Mouse (Mus musculus): ENCODE measurements around the gene Elof1. TPM values are rescaled to one million over a fixed set of nuclear protein-coding genes. Genes with fewer than 3 reads are reported as not detected.

Gene Elof1
- 102 and 104 TPM in 2 replicates for polyA plus RNA-seq (2016; fragmentation: Nextera tagmentation; extraction: Ambion mirVana)

DNA sequence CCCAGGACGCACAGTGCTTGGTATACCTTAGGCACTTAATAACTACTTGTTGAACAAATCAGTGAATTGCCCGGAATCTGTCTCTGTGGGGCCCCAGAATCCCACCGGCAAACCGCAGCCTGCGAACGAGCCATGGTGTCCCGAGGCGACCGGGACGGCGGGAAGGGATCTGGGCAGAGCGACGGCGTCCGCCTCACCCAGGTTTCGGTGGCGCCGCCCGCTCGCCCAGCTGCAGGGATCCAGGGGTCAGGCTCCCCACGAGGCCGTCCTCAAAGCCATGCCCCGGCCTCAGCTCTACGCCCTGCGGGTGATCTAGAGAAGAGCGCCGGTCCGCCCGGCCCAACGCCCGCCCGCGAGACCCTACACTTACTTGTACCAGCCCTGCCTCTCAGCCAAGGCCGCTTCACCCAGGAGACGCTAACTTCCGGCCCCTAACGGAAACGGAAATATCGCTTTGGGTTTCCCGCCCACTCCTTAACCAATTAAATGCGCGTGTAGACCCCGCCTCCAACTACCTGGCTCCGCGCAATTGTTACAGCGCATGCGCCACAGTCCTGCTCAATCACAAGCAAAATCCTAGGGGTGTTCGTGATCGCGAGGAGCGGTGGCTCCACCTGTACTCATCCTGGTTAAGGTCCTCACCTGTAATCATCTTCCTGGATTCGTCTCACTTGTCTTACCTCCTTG lies at the start of gene Elof1:
Elof1 (minus strand) TSS at position 433 of the 687 bp plus-strand sequence.
- Histone ChIP-seq H3K9me3 (replicated peaks) (no peaks in the 10 kb centered on the region), H3K4me2 (peak within 1 kb of the TSS; percentile 86), H3K27me3 (replicated peaks) (no peaks in the 10 kb centered on the region), H3K27ac (ENCODE audit: poor library complexity, severe bottlenecking) (peak within 1 kb of the TSS; percentile 49; the same call in 1 of the 2 replicates), H3K4me1 (replicated peaks) (peaks cover 16% of the 10 kb centered on the region), H3K4me3 (peak within 1 kb of the TSS; percentile 97), H3K36me3 (peaks cover 24% of the 10 kb centered on the region), H3K9ac (peak within 1 kb of the TSS; percentile 95)
- WGBS: under 1% methylated on average over 52 of the region's 52 CpGs
- peak; percentile 93 for ATAC-seq (ENCODE audit: insufficient number of reproducible peaks, low FRiP score)

- WGBS: 86% methylated on average over 10 of the region's 10 CpGs
- Histone ChIP-seq H3K27ac (ENCODE audit: poor library complexity, severe bottlenecking) (no peak overlapping the region), H3K4me3 (no peak overlapping the region), H3K9ac (no peak overlapping the region), H3K36me3 (no peaks in the 10 kb centered on the region), H3K4me1 (replicated peaks) (no peaks in the 10 kb centered on the region), H3K4me2 (no peak overlapping the region), H3K27me3 (replicated peaks) (peaks cover 11% of the 10 kb centered on the region), H3K9me3 (replicated peaks) (peaks cover 6% of the 10 kb centered on the region; the same call in 1 of the 2 replicates)
- ATAC-seq (ENCODE audit: insufficient number of reproducible peaks, low FRiP score): no peak
Measured at GRCm38 (mm10) chr9:22166686-22167085, 49.7 kb upstream of the Elof1 start.

DNA sequence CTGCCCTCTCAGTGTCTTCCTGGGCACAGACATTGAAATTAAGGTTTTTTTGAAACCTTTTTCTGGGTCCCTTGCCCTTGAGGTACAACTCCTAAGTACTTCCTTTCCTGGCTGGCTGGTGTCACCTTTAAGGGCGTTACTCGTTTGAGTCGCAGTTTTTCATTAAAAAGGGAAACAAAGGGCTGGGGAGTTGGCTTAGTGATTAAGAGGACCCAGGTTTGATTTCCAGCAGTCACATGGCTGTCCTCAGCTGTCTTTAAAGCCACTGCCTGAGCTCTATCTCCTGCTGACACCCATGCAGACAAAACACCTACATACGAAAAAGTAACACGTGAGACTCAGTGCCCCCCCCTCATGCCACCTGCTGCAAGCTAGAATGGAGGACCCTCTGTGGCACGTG lies 49.0 kb upstream of the Elof1 start:
- ATAC-seq (ENCODE audit: insufficient number of reproducible peaks, low FRiP score): no peak
- no peak overlapping the region for H3K27ac ChIP-seq (ENCODE audit: poor library complexity, severe bottlenecking)
- no peaks in the 10 kb centered on the region for H3K36me3 ChIP-seq
- no peak overlapping the region for H3K4me3 ChIP-seq
- H3K9ac ChIP-seq: no peak overlapping the region
- H3K4me2 ChIP-seq: no peak overlapping the region
- WGBS: 45% methylated on average over 6 of the region's 6 CpGs
- H3K9me3 ChIP-seq (replicated peaks): peaks cover 6% of the 10 kb centered on the region; the same call in 1 of the 2 replicates
- peaks cover 11% of the 10 kb centered on the region for H3K27me3 ChIP-seq (replicated peaks)
- H3K4me1 ChIP-seq (replicated peaks): no peaks in the 10 kb centered on the region

DNA sequence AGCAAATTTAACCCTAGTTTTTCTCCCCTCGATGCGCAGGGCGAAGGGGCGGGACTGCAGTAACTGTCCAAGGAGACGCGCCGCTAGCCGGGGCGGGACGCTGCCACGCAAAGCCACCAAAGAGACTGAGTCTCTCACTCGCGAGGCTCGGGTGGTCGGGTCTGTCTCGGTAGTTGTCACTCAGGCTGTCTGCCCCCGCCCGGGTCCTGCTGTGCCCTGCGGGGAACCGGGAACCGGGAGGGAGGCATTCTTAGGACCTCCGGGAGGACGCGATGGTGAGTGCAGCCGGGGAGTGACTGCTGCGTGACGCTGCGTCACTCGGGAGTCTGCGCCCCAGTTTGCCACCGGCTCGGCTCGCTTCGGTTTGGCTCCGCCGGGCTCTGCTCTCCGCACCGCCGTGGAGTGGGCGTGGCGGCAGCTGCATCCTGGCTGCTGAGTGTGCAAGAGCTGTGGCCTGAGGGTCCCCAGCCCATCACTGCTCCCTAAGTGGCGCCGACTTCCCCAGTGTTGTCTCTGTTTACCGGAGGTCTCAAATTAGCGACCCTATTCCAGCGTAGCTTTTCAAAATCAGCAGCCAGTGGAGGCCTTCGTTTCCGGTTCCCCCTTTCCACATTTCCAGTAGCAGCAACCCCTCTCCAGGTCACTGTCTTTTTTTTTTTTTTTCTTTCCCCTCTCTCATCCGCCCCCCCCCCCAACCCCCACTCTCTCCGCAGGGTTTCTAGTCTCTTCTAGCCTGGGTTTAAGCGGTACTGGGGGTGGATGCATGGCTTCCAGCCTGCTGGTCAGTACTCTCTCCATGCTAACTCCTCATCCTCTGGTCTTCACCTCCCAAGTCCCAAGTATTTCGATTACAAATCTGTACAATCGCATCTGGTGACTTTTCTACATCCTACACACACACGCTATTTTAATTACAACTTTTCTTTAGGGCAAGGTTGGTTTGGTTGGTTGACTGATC lies 48.0 kb upstream of the Elof1 start:
- WGBS: 2% methylated on average over 54 of the region's 54 CpGs
- Histone ChIP-seq H3K4me1 (replicated peaks) (no peaks in the 10 kb centered on the region), H3K27ac (ENCODE audit: poor library complexity, severe bottlenecking) (no peak overlapping the region), H3K27me3 (replicated peaks) (peaks cover 11% of the 10 kb centered on the region), H3K4me3 (peak overlapping the region; percentile 58), H3K36me3 (no peaks in the 10 kb centered on the region), H3K9ac (peak overlapping the region; percentile 71), H3K4me2 (peak overlapping the region; percentile 97), H3K9me3 (replicated peaks) (peaks cover 6% of the 10 kb centered on the region; the same call in 1 of the 2 replicates)
- peak; percentile 43 for ATAC-seq (ENCODE audit: insufficient number of reproducible peaks, low FRiP score)

DNA sequence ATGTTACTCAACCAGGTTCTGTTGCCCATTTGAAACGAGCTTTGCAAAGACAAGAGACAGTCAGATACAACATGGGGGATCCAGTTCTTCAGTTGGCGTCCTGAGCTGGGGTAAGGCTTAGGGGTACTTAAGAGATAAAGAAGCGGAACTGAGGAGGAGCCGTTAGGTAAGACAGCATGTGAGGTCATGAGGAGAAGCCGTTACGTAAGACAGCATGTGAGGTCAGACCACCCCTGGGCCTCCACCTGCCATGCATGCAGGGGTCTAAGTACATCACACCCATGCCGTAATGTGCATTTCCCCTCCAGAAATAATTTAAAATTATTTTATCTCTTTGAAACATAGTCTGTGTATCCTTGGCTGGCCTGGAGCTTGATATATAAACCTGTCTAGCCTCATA lies 45.9 kb upstream of the Elof1 start:
- Histone ChIP-seq H3K4me2 (no peak overlapping the region), H3K9me3 (replicated peaks) (peaks cover 6% of the 10 kb centered on the region; the same call in 1 of the 2 replicates), H3K27ac (ENCODE audit: poor library complexity, severe bottlenecking) (no peak overlapping the region), H3K9ac (no peak overlapping the region), H3K36me3 (no peaks in the 10 kb centered on the region), H3K4me3 (no peak overlapping the region), H3K27me3 (replicated peaks) (peaks cover 14% of the 10 kb centered on the region), H3K4me1 (replicated peaks) (peaks cover 2% of the 10 kb centered on the region)
- ATAC-seq (ENCODE audit: insufficient number of reproducible peaks, low FRiP score): no peak
- WGBS: 80% methylated on average over 7 of the region's 7 CpGs

GRCm38 (mm10) chr9:22162305-22162704 lies 45.3 kb upstream of the Elof1 start:
- Histone ChIP-seq H3K4me1 (replicated peaks) (peaks cover 8% of the 10 kb centered on the region), H3K27me3 (replicated peaks) (peaks cover 15% of the 10 kb centered on the region), H3K27ac (ENCODE audit: poor library complexity, severe bottlenecking) (no peak overlapping the region), H3K36me3 (no peaks in the 10 kb centered on the region), H3K4me2 (no peak overlapping the region), H3K9ac (no peak overlapping the region), H3K9me3 (replicated peaks) (peaks cover 6% of the 10 kb centered on the region; the same call in 1 of the 2 replicates), H3K4me3 (no peak overlapping the region)
- WGBS: 75% methylated on average over 9 of the region's 9 CpGs
- ATAC-seq (ENCODE audit: insufficient number of reproducible peaks, low FRiP score): no peak

GRCm38 (mm10) chr9:22161299-22161698 lies 44.3 kb upstream of the Elof1 start:
- H3K9me3 ChIP-seq (replicated peaks): no peaks in the 10 kb centered on the region
- WGBS: 32% methylated on average over 6 of the region's 6 CpGs

GRCm38 (mm10) chr9:22157516-22158265 lies 40.7 kb upstream of the Elof1 start:
- ATAC-seq (ENCODE audit: insufficient number of reproducible peaks, low FRiP score): no peak
- Histone ChIP-seq H3K27me3 (replicated peaks) (0 out of 2 replicates have a peak, but pooled peaks cover 8% of the 10 kb centered on the region), H3K9me3 (replicated peaks) (no peaks in the 10 kb centered on the region), H3K27ac (ENCODE audit: poor library complexity, severe bottlenecking) (no peak overlapping the region), H3K4me2 (peak overlapping the region; percentile 83), H3K36me3 (no peaks in the 10 kb centered on the region), H3K4me1 (replicated peaks) (peaks cover 11% of the 10 kb centered on the region), H3K9ac (peak overlapping the region; percentile 79), H3K4me3 (peak overlapping the region; percentile 65)
- 49% methylated on average over 34 of the region's 34 CpGs for WGBS

More at GRCm38 (mm10) chr9:22161299-22161698, 44.3 kb upstream of the Elof1 start:
- Histone ChIP-seq H3K4me1 (replicated peaks) (peaks cover 9% of the 10 kb centered on the region), H3K9ac (no peak overlapping the region), H3K4me2 (no peak overlapping the region), H3K36me3 (no peaks in the 10 kb centered on the region), H3K27ac (ENCODE audit: poor library complexity, severe bottlenecking) (no peak overlapping the region), H3K27me3 (replicated peaks) (peaks cover 15% of the 10 kb centered on the region), H3K4me3 (no peak overlapping the region)
- no peak for ATAC-seq (ENCODE audit: insufficient number of reproducible peaks, low FRiP score)

GRCm38 (mm10) chr9:22156497-22157245 lies 39.7 kb upstream of the Elof1 start, which contains the start of gene Pigyl:
Pigyl (plus strand) TSS chr9:22156846.
- Histone ChIP-seq H3K4me1 (replicated peaks) (peaks cover 11% of the 10 kb centered on the region), H3K27me3 (replicated peaks) (0 out of 2 replicates have a peak, but pooled peaks cover 4% of the 10 kb centered on the region), H3K27ac (ENCODE audit: poor library complexity, severe bottlenecking) (peak within 1 kb of the TSS; percentile 76), H3K36me3 (no peaks in the 10 kb centered on the region), H3K4me3 (peak within 1 kb of the TSS; percentile 65), H3K9ac (peak within 1 kb of the TSS; percentile 79), H3K4me2 (peak within 1 kb of the TSS; percentile 83), H3K9me3 (replicated peaks) (no peaks in the 10 kb centered on the region)
- peak; percentile 100 for ATAC-seq (ENCODE audit: insufficient number of reproducible peaks, low FRiP score)
- under 1% methylated on average over 65 of the region's 65 CpGs for WGBS

- Histone ChIP-seq H3K4me3 (peak overlapping the region; percentile 25), H3K36me3 (no peaks in the 10 kb centered on the region), H3K27me3 (replicated peaks) (0 out of 2 replicates have a peak, but pooled peaks cover 4% of the 10 kb centered on the region), H3K4me1 (replicated peaks) (peaks cover 11% of the 10 kb centered on the region), H3K4me2 (peak overlapping the region; percentile 83), H3K9me3 (replicated peaks) (no peaks in the 10 kb centered on the region), H3K27ac (ENCODE audit: poor library complexity, severe bottlenecking) (no peak overlapping the region), H3K9ac (0 out of 2 replicates have a peak overlapping the region, but pooled peaks have one; percentile 24)
- no peak for ATAC-seq (ENCODE audit: insufficient number of reproducible peaks, low FRiP score)
- WGBS: 16% methylated on average over 10 of the region's 10 CpGs
Measured at GRCm38 (mm10) chr9:22155614-22156013, 38.6 kb upstream of the Elof1 start.
